Mouse (Mus musculus): ENCODE measurements at regions not wholly inside any gene's neighbourhood (a gene's known extent, or its start where the extent isn't known, plus 50 kb on each side); places are given as distances from the start of the nearest gene placed in this dataset.

GRCm38 (mm10) chr13:16382936-16383511, 371.4 kb downstream of the Inhba start:
- H3K27me3 ChIP-seq (ENCODE audit: control insufficient read depth, insufficient read depth, low read depth, low read length): no peaks in the 10 kb centered on the region
- no peak for ATAC-seq
- no peak overlapping the region for H3K4me3 ChIP-seq (ENCODE audit: low read depth, low read length)
- WGBS: 84% methylated on average over 5 of the region's 5 CpGs
- no peaks in the 10 kb centered on the region for H3K4me1 ChIP-seq (ENCODE audit: control insufficient read depth, insufficient read depth, low read length)
- H3K9ac ChIP-seq (ENCODE audit: low read depth, low read length): no peak overlapping the region
- H3K9me3 ChIP-seq (replicated peaks; ENCODE audit: control insufficient read depth, low read length, poor library complexity, severe bottlenecking): no peaks in the 10 kb centered on the region
- no peaks in the 10 kb centered on the region for H3K36me3 ChIP-seq (ENCODE audit: control insufficient read depth, insufficient read depth, low read length)
- H3K27ac ChIP-seq (ENCODE audit: low read length): no peak overlapping the region
- no peak overlapping the region for H3K4me2 ChIP-seq (ENCODE audit: low read length)

- H3K9ac ChIP-seq (ENCODE audit: low read depth, low read length): no peak overlapping the region
- no peaks in the 10 kb centered on the region for H3K9me3 ChIP-seq (replicated peaks; ENCODE audit: control insufficient read depth, low read length, poor library complexity, severe bottlenecking)
- H3K4me1 ChIP-seq (ENCODE audit: control insufficient read depth, insufficient read depth, low read length): no peaks in the 10 kb centered on the region
- ATAC-seq: no peak
- WGBS: 51% methylated on average over 2 of the region's 2 CpGs
- H3K4me2 ChIP-seq (ENCODE audit: low read length): no peak overlapping the region
- no peak overlapping the region for H3K27ac ChIP-seq (ENCODE audit: low read length)
- H3K27me3 ChIP-seq (ENCODE audit: control insufficient read depth, insufficient read depth, low read depth, low read length): no peaks in the 10 kb centered on the region
- no peaks in the 10 kb centered on the region for H3K36me3 ChIP-seq (ENCODE audit: control insufficient read depth, insufficient read depth, low read length)
- H3K4me3 ChIP-seq (ENCODE audit: low read depth, low read length): no peak overlapping the region
Observed at GRCm38 (mm10) chr13:16416356-16417019, 404.8 kb downstream of the Inhba start.

DNA sequence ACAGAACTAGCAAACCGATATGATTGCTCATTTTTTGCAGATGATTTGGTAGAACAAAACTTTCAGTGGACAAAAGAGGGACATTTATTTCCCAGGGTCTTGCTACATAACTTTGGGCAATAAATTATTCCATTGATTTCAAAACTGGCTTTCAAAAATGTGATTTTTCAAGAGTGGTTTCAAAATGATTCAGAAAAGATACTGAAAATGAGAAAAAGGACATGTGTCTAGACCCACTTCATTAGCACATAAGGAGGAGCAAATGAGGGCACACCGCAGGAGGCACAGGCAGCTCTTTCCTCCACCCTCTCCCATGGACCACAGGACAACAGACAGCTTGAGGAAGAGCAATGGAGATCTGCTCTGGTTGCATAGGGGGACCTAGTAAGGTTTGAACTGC, 412.5 kb downstream of the Inhba start:
- no peaks in the 10 kb centered on the region for H3K9me3 ChIP-seq (replicated peaks; ENCODE audit: control insufficient read depth, low read length, poor library complexity, severe bottlenecking)
- no peaks in the 10 kb centered on the region for H3K36me3 ChIP-seq (ENCODE audit: control insufficient read depth, insufficient read depth, low read length)
- WGBS: 84% methylated on average over 2 of the region's 2 CpGs
- no peaks in the 10 kb centered on the region for H3K27me3 ChIP-seq (ENCODE audit: control insufficient read depth, insufficient read depth, low read depth, low read length)
- H3K4me1 ChIP-seq (ENCODE audit: control insufficient read depth, insufficient read depth, low read length): no peaks in the 10 kb centered on the region
- no peak overlapping the region for H3K4me2 ChIP-seq (ENCODE audit: low read length)
- no peak for ATAC-seq
- H3K9ac ChIP-seq (ENCODE audit: low read depth, low read length): no peak overlapping the region
- no peak overlapping the region for H3K27ac ChIP-seq (ENCODE audit: low read length)
- no peak overlapping the region for H3K4me3 ChIP-seq (ENCODE audit: low read depth, low read length)

DNA sequence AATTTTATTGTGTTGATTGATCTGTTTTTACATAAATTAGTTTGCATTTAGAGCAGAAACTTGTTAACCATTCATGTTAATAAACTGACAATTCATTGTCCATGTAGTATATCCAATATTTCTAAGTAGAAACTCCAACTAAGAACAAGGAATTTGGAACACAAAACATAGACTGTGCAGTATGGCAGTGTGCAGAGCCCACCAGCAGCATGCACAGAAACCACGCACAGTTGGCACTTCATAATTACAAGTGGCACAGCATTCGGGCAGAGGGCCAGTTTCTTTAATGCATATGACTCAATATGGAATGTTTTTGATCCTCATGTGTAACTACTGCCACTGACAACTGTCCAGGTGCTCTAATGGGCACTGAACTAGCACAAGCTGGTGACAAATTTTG, 423.8 kb downstream of the Inhba start:
- no peak overlapping the region for H3K4me2 ChIP-seq (ENCODE audit: low read length)
- H3K27ac ChIP-seq (ENCODE audit: low read length): no peak overlapping the region
- no peak overlapping the region for H3K4me3 ChIP-seq (ENCODE audit: low read depth, low read length)
- WGBS: 89% methylated on average over 2 of the region's 2 CpGs
- H3K9ac ChIP-seq (ENCODE audit: low read depth, low read length): no peak overlapping the region
- H3K36me3 ChIP-seq (ENCODE audit: control insufficient read depth, insufficient read depth, low read length): no peaks in the 10 kb centered on the region
- no peak for ATAC-seq
- no peaks in the 10 kb centered on the region for H3K27me3 ChIP-seq (ENCODE audit: control insufficient read depth, insufficient read depth, low read depth, low read length)
- no peaks in the 10 kb centered on the region for H3K9me3 ChIP-seq (replicated peaks; ENCODE audit: control insufficient read depth, low read length, poor library complexity, severe bottlenecking)
- H3K4me1 ChIP-seq (ENCODE audit: control insufficient read depth, insufficient read depth, low read length): no peaks in the 10 kb centered on the region

DNA sequence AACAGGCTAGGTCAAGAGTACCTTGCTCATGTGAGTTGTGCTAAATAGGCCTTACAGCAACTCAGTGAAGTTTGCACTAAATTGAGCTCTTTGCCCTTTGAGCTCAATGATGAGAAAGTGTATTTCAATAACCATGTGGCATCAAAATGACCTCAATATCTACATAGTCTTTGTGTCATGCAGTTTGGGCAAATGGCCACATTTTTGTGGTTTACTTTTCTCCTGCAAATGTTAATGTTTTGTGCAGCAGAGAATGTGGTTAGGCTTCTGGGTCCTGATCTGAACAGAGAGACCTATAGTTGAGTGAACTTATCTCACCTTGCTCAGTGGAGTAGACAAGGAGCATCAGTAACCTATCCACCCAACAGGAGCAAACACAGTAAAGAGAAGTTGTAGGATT, 441.6 kb downstream of the Inhba start:
- Histone ChIP-seq H3K4me1 (ENCODE audit: control insufficient read depth, insufficient read depth, low read length) (no peaks in the 10 kb centered on the region), H3K9me3 (replicated peaks; ENCODE audit: control insufficient read depth, low read length, poor library complexity, severe bottlenecking) (no peaks in the 10 kb centered on the region), H3K4me2 (ENCODE audit: low read length) (no peak overlapping the region), H3K36me3 (ENCODE audit: control insufficient read depth, insufficient read depth, low read length) (no peaks in the 10 kb centered on the region), H3K4me3 (ENCODE audit: low read depth, low read length) (no peak overlapping the region), H3K27ac (ENCODE audit: low read length) (no peak overlapping the region), H3K27me3 (ENCODE audit: control insufficient read depth, insufficient read depth, low read depth, low read length) (no peaks in the 10 kb centered on the region), H3K9ac (ENCODE audit: low read depth, low read length) (no peak overlapping the region)
- no peak for ATAC-seq

GRCm38 (mm10) chr13:16459743-16460142, 448.1 kb downstream of the Inhba start:
- no peaks in the 10 kb centered on the region for H3K27me3 ChIP-seq (ENCODE audit: control insufficient read depth, insufficient read depth, low read depth, low read length)
- ATAC-seq: no peak
- H3K4me2 ChIP-seq (ENCODE audit: low read length): no peak overlapping the region
- H3K9me3 ChIP-seq (replicated peaks; ENCODE audit: control insufficient read depth, low read length, poor library complexity, severe bottlenecking): no peaks in the 10 kb centered on the region
- H3K36me3 ChIP-seq (ENCODE audit: control insufficient read depth, insufficient read depth, low read length): no peaks in the 10 kb centered on the region
- no peak overlapping the region for H3K9ac ChIP-seq (ENCODE audit: low read depth, low read length)
- WGBS: 71% methylated on average over 2 of the region's 2 CpGs
- no peaks in the 10 kb centered on the region for H3K4me1 ChIP-seq (ENCODE audit: control insufficient read depth, insufficient read depth, low read length)
- no peak overlapping the region for H3K27ac ChIP-seq (ENCODE audit: low read length)
- no peak overlapping the region for H3K4me3 ChIP-seq (ENCODE audit: low read depth, low read length)

DNA sequence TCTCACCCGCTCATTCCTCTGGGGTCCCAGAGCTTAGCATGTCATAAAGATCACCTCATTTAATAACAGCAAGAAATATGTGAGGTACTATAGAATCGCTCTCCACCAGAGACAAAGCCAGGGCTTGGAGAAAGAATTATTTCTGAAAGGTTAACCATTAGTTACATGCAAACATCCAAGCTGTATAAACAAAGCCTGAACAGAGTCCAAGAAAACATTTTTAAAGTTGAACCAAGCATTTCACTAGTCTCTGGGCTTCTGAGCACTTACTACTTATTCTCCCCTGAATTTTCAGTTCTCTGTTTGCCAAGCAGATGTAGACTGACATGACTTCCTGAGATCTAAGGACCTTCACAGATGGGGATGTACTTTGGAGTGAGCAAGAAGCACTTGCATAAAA, 450.0 kb downstream of the Inhba start:
- Histone ChIP-seq H3K36me3 (ENCODE audit: control insufficient read depth, insufficient read depth, low read length) (no peaks in the 10 kb centered on the region), H3K27me3 (ENCODE audit: control insufficient read depth, insufficient read depth, low read depth, low read length) (no peaks in the 10 kb centered on the region), H3K9me3 (replicated peaks; ENCODE audit: control insufficient read depth, low read length, poor library complexity, severe bottlenecking) (no peaks in the 10 kb centered on the region), H3K27ac (ENCODE audit: low read length) (no peak overlapping the region), H3K4me3 (ENCODE audit: low read depth, low read length) (no peak overlapping the region), H3K9ac (ENCODE audit: low read depth, low read length) (no peak overlapping the region), H3K4me2 (ENCODE audit: low read length) (no peak overlapping the region), H3K4me1 (ENCODE audit: control insufficient read depth, insufficient read depth, low read length) (no peaks in the 10 kb centered on the region)
- no peak for ATAC-seq
- 89% methylated on average over 2 of the region's 2 CpGs for WGBS

- Histone ChIP-seq H3K9me3 (replicated peaks; ENCODE audit: control insufficient read depth, low read length, poor library complexity, severe bottlenecking) (no peaks in the 10 kb centered on the region), H3K27ac (ENCODE audit: low read length) (no peak overlapping the region), H3K9ac (ENCODE audit: low read depth, low read length) (no peak overlapping the region), H3K4me3 (ENCODE audit: low read depth, low read length) (no peak overlapping the region), H3K27me3 (ENCODE audit: control insufficient read depth, insufficient read depth, low read depth, low read length) (no peaks in the 10 kb centered on the region), H3K4me2 (ENCODE audit: low read length) (no peak overlapping the region), H3K4me1 (ENCODE audit: control insufficient read depth, insufficient read depth, low read length) (no peaks in the 10 kb centered on the region), H3K36me3 (ENCODE audit: control insufficient read depth, insufficient read depth, low read length) (no peaks in the 10 kb centered on the region)
- ATAC-seq: no peak
- 92% methylated on average over 1 of the region's 1 CpGs for WGBS
Observed at GRCm38 (mm10) chr13:16464823-16465222, 453.2 kb downstream of the Inhba start.

DNA sequence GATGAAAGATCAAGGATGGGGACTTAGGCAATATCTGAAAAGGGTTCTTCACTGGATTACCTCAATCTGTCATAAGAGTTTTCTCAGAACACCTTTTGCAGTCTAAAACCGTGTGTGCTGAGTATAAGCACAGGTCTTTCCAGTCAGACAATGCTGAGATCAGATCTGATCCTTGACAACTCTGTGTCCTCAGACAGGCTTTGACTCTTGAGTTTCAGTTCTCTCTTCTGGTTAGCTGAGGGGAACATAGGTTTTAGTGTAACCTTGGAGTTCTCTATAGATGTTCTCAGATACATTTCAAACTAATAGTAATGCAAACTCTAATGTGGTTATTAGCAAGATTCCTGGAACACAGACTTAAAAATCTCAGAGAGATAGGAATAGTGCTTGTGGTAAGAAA, 453.7 kb downstream of the Inhba start:
- Histone ChIP-seq H3K4me1 (ENCODE audit: control insufficient read depth, insufficient read depth, low read length) (no peaks in the 10 kb centered on the region), H3K4me2 (ENCODE audit: low read length) (no peak overlapping the region), H3K36me3 (ENCODE audit: control insufficient read depth, insufficient read depth, low read length) (no peaks in the 10 kb centered on the region), H3K9me3 (replicated peaks; ENCODE audit: control insufficient read depth, low read length, poor library complexity, severe bottlenecking) (no peaks in the 10 kb centered on the region), H3K27me3 (ENCODE audit: control insufficient read depth, insufficient read depth, low read depth, low read length) (no peaks in the 10 kb centered on the region), H3K4me3 (ENCODE audit: low read depth, low read length) (no peak overlapping the region), H3K9ac (ENCODE audit: low read depth, low read length) (no peak overlapping the region), H3K27ac (ENCODE audit: low read length) (no peak overlapping the region)
- WGBS: 58% methylated on average over 1 of the region's 1 CpGs
- ATAC-seq: no peak

Data from midbrain, embryonic 16.5 days (tissue).